Mouse (Mus musculus) limb, embryonic 10.5 days (tissue): ENCODE data around the gene Prdm10. TPM values are rescaled to one million over a fixed set of nuclear protein-coding genes. Genes with fewer than 3 reads are reported as not detected.

Experiments used
- DNase-seq: peaks from one replicate; pipeline ENCODE4 v3.0.0-alpha.2; 2017; ENCODE audit warnings: low spot score
- H3K27ac ChIP-seq: fragments of 300-500 bp; sonication (generic); 2 replicates; pipeline ENCODE4 v1.5.1; 2016; ENCODE audit warnings: mild to moderate bottlenecking
- H3K27me3 ChIP-seq: fragments of 300-500 bp; sonication (generic); 2 replicates; pipeline ENCODE4 v1.6.1; 2016; ENCODE audit warnings: low read depth, mild to moderate bottlenecking; ENCODE audit not compliant: poor library complexity, severe bottlenecking
- H3K36me3 ChIP-seq: fragments of 300-500 bp; sonication (generic); 2 replicates; pipeline ENCODE4 v1.6.1; 2016; ENCODE audit warnings: mild to moderate bottlenecking, moderate library complexity
- H3K4me1 ChIP-seq: fragments of 300-500 bp; sonication (generic); 2 replicates; pipeline ENCODE4 v1.6.1; 2016
- H3K4me3 ChIP-seq: fragments of 300-500 bp; sonication (generic); 2 replicates; pipeline ENCODE4 v1.5.1; 2016; ENCODE audit warnings: mild to moderate bottlenecking, moderate library complexity
- H3K9me3 ChIP-seq: fragments of 300-500 bp; sonication (generic); replicated peaks from 2 replicates; pipeline ENCODE4 v1.6.1; 2016; ENCODE audit warnings: mild to moderate bottlenecking
- WGBS: fragments of 180-500 bp; shearing (Covaris S2); methylation state at CpG from one replicate; pipeline ENCODE4 v1.1.7; 2016; 5-methylcytosine and 5-hydroxymethylcytosine counted together
- polyA plus RNA-seq: library from polyadenylated mRNA; unstranded; fragments of >200 nt; fragmentation: Nextera tagmentation; extraction: Ambion mirVana; gene quantifications from 2 replicates; pipeline ENCODE4 v1.2.1, GENCODE M21; 2016

The Prdm10 gene
- polyA plus RNA-seq, 1 experiment from 2014 or later, result 7.3 TPM

GRCm38 (mm10) chr9:31405217-31405616 is 124.9 kb downstream of the Prdm10 start:
- H3K4me3 ChIP-seq, result no peak overlapping the region
- WGBS, result 65% methylated on average over 6 of the region's 6 CpGs
- no peaks in the 10 kb centered on the region for H3K27me3 ChIP-seq
- no peak overlapping the region for H3K27ac ChIP-seq
- H3K4me1 ChIP-seq, result no peaks in the 10 kb centered on the region
- peak; percentile 57 for DNase-seq
- H3K36me3 ChIP-seq, result peaks cover 91% of the 10 kb centered on the region
- no peaks in the 10 kb centered on the region for H3K9me3 ChIP-seq

- DNase-seq, result no peak
- Histone ChIP-seq H3K27me3 (no peaks in the 10 kb centered on the region), H3K36me3 (peaks cover 96% of the 10 kb centered on the region), H3K4me3 (no peak overlapping the region), H3K4me1 (no peaks in the 10 kb centered on the region), H3K27ac (no peak overlapping the region), H3K9me3 (no peaks in the 10 kb centered on the region)
- 92% methylated on average over 4 of the region's 4 CpGs for WGBS
Observed at GRCm38 (mm10) chr9:31412165-31412564, 131.8 kb downstream of the Prdm10 start.

GRCm38 (mm10) chr9:31418821-31419220 is 138.5 kb downstream of the Prdm10 start:
- H3K27me3 ChIP-seq, result no peaks in the 10 kb centered on the region
- DNase-seq, result no peak
- no peak overlapping the region for H3K27ac ChIP-seq
- peaks cover 88% of the 10 kb centered on the region for H3K36me3 ChIP-seq
- no peak overlapping the region for H3K4me3 ChIP-seq
- WGBS, result 97% methylated on average over 1 of the region's 1 CpGs
- no peaks in the 10 kb centered on the region for H3K4me1 ChIP-seq
- H3K9me3 ChIP-seq, result no peaks in the 10 kb centered on the region

- Histone ChIP-seq H3K4me3 (no peak overlapping the region), H3K36me3 (peaks cover 60% of the 10 kb centered on the region), H3K9me3 (no peaks in the 10 kb centered on the region), H3K4me1 (no peaks in the 10 kb centered on the region), H3K27me3 (no peaks in the 10 kb centered on the region), H3K27ac (no peak overlapping the region)
- DNase-seq, result no peak
- 84% methylated on average over 5 of the region's 5 CpGs for WGBS
Observed at GRCm38 (mm10) chr9:31422143-31422542, 141.8 kb downstream of the Prdm10 start.

GRCm38 (mm10) chr9:31428971-31429370 is 148.6 kb downstream of the Prdm10 start:
- peaks cover 2% of the 10 kb centered on the region; the same call in 1 of the 2 replicates for H3K36me3 ChIP-seq
- H3K4me1 ChIP-seq, result no peaks in the 10 kb centered on the region; the same call in 1 of the 2 replicates
- no peak overlapping the region for H3K4me3 ChIP-seq
- no peaks in the 10 kb centered on the region; the same call in 1 of the 2 replicates for H3K9me3 ChIP-seq
- 83% methylated on average over 7 of the region's 7 CpGs for WGBS
- no peak for DNase-seq
- H3K27ac ChIP-seq, result no peak overlapping the region
- no peaks in the 10 kb centered on the region for H3K27me3 ChIP-seq

GRCm38 (mm10) chr9:31430011-31430410 is 149.7 kb downstream of the Prdm10 start:
- no peaks in the 10 kb centered on the region for H3K36me3 ChIP-seq
- 76% methylated on average over 9 of the region's 9 CpGs for WGBS
- no peak for DNase-seq
- H3K4me1 ChIP-seq, result no peaks in the 10 kb centered on the region; the same call in 1 of the 2 replicates
- H3K9me3 ChIP-seq, result no peaks in the 10 kb centered on the region; the same call in 1 of the 2 replicates
- no peak overlapping the region for H3K27ac ChIP-seq
- H3K27me3 ChIP-seq, result no peaks in the 10 kb centered on the region
- no peak overlapping the region for H3K4me3 ChIP-seq

Other genes with a start within 250 kb of the Prdm10 start
- gene Zbtb44, start 249.9 kb upstream of the Prdm10 start, polyA plus RNA-seq, result 4.8 and 5.6 TPM in 2 replicates
- gene St14, start 148.7 kb upstream of the Prdm10 start, polyA plus RNA-seq, result 11.3 and 13.2 TPM in 2 replicates
- gene Aplp2, start 68.7 kb upstream of the Prdm10 start, polyA plus RNA-seq, result 179 and 182 TPM in 2 replicates
- gene Nfrkb, start 105.7 kb downstream of the Prdm10 start, polyA plus RNA-seq, result 17.6 and 23.1 TPM in 2 replicates
- gene Tmem45b, start 183.9 kb downstream of the Prdm10 start, polyA plus RNA-seq, result not detected in 2 replicates